Mouse (Mus musculus) mouse embryonic stem cell (cell line): ENCODE measurements around the gene Kat5.

Experiments
- in situ Hi-C, 2 experiments: fragments of 300-500 bp; cut with MboI; formaldehyde crosslinking; loops; 1 replicate in 1 of 2; 3 replicates in 1 of 2; pipeline ENCODE4 v1.14.3; 2019 to 2020; ENCODE audit warnings: low sequenced_read_pairs in 2 of 2, low pct_unique_long_range_greater_than_20kb in 1 of 2, mixed read lengths in 1 of 2; ENCODE audit not compliant: unreplicated experiment in 1 of 2

Kat5 gene

DNA sequence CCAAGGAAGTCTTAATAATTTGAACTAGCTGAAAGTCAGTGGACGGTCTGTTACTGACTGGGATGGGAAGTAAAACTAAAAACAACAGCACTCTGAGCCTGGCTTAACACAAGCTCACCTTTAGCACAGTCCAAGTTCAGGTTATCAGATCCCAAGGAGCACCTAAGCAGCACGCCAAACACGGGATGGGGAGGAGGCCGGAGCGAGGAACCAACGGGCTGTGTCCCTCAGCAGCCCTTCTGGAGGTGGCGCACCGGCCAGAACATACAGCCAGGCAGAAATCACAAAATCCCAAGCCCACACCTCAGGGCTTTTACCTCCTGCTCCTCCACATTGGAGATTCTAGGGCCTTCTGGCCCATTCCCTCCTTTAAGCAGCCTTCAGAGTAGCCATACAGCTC, 51.3 kb downstream of the Kat5 start:
- in situ Hi-C loops: no loop called here

DNA sequence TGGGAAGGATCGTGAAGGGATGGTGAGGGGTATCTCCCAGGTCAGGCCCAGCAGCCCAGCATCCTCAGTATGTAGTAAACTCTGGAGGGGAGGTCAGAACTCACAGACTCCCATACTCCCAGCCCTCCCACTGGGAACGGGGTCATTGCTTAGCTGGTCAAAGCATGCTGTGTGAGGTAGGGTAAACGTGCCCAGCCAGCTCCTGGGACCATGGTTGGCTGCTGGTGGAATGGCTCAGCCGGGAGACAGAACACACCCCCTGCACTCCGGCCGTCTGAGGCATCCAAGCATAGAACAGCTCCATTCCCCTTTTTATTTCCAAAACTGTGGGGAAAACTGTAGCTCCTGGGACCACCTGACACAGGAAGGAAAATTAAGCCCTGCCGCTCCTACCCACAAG, 51.9 kb downstream of the Kat5 start:
- in situ Hi-C loops: no loop called here

DNA sequence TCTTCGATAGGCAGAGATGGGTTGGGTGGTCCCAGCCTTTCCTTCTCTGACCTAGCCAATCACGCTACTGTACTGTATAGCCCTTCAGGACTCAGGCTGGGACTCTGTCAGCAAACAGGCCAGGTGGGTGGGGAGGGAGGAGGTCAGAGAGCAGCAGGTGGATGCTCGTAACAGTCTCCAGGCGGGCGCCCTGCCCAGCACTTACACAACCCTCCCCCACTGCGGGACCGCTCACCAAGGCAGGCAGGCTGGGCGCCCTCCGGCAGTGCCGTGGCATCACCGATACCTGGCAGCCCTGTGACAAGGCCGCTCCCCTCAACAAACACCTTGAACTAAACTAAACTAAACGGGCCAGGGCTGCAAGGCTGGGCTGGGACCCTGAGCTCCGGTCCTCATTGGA, 55.8 kb downstream of the Kat5 start:
- in situ Hi-C loops: no loop called here

DNA sequence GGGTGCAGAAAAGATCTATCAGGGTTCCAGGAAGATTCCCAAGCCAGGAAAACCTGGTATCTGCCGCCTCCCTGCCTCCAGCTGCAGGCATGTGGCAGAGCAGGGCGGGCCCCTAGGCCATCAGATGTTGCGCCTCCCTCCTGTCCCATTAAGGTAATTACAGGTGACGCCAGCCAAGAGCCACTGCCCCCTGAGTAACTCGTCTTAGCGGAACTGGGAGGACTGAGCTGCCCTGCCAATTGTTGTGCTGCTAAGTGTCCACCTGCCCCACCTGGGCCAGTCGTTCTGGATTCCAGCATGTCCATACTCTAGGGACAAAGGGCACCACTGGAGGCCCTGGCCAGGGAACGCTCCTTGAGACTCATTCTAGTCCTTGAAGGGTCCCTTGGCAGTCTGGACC, 56.2 kb downstream of the Kat5 start:
- in situ Hi-C loops: no loop called here
